Mouse (Mus musculus): ENCODE measurements around the gene Heatr4.

GRCm38 (mm10) chr12:83984752-83985151 lies at the start of gene Heatr4:
- TF ChIP-seq POLR2A (IDR thresholded peaks at IDR 0.05; ENCODE audit: borderline replicate concordance, extremely low read depth, low read depth, low read length) (no peak), CTCF (IDR thresholded peaks at IDR 0.05; ENCODE audit: insufficient read depth, low read length) (no peak)

Data from lung, adult 2 months (tissue).